Mouse (Mus musculus) midbrain, embryonic 13.5 days (tissue): ENCODE measurements around the gene Tcf3. TPM values are rescaled to one million over a fixed set of nuclear protein-coding genes. Genes with fewer than 3 reads are reported as not detected.

ENCODE experiments used
- microRNA-seq: library from miRNA; unstranded; fragments of <30 nt; microRNA quantifications from one replicate; pipeline ENCODE4, GENCODE M21; 2016
- polyA plus RNA-seq: library from polyadenylated mRNA; unstranded; fragments of >200 nt; fragmentation: Nextera tagmentation; extraction: Ambion mirVana; gene quantifications from 2 replicates; pipeline ENCODE4 v1.2.1, GENCODE M21; 2015

Tcf3 gene
- polyA plus RNA-seq, 1 experiment from 2014 or later = 82.3 TPM

Small RNAs within 50 kb of the gene (microRNA-seq; reads per million reads assigned to microRNA genes)
- gene Gm22721 = not detected

Other genes starting within 250 kb of the Tcf3 start
- gene Mum1, start 207.2 kb downstream of the Tcf3 start, polyA plus RNA-seq = 91.4 and 98.4 TPM in 2 replicates
- gene Ndufs7, start 184.5 kb downstream of the Tcf3 start, polyA plus RNA-seq = 244 and 265 TPM in 2 replicates
- 20.9 and 22.3 TPM in 2 replicates for gene Gamt, start 172.6 kb downstream of the Tcf3 start, polyA plus RNA-seq
- 62.9 and 66.1 TPM in 2 replicates for gene Dazap1, start 172.2 kb downstream of the Tcf3 start, polyA plus RNA-seq
- 631 and 653 TPM in 2 replicates for gene Rps15, start 141.2 kb downstream of the Tcf3 start, polyA plus RNA-seq
- 182 and 209 TPM in 2 replicates for gene Apc2, start 137.7 kb downstream of the Tcf3 start, polyA plus RNA-seq
- gene 2310011J03Rik, start 113.1 kb downstream of the Tcf3 start, polyA plus RNA-seq = 27.8 and 33.4 TPM in 2 replicates
- 1.9 and 2.1 TPM in 2 replicates for gene Pcsk4, start 104.1 kb downstream of the Tcf3 start, polyA plus RNA-seq
- gene Reep6, start 103.7 kb downstream of the Tcf3 start, polyA plus RNA-seq = 3.0 and 3.1 TPM in 2 replicates
- 0.39 and 0.61 TPM in 2 replicates for gene Adamtsl5, start 85.2 kb downstream of the Tcf3 start, polyA plus RNA-seq
- gene Plk5, start 77.2 kb downstream of the Tcf3 start, polyA plus RNA-seq = 0.96 and 1.3 TPM in 2 replicates
- 15.9 and 18.6 TPM in 2 replicates for gene Mex3d, start 46.0 kb downstream of the Tcf3 start, polyA plus RNA-seq
- 243 and 257 TPM in 2 replicates for gene Mbd3, start 34.1 kb downstream of the Tcf3 start, polyA plus RNA-seq
- 518 and 572 TPM in 2 replicates for gene Uqcr11, start 26.8 kb downstream of the Tcf3 start, polyA plus RNA-seq
- gene Onecut3, start 61.2 kb upstream of the Tcf3 start, polyA plus RNA-seq = 2.6 and 3.0 TPM in 2 replicates
- gene Atp8b3, start 105.5 kb upstream of the Tcf3 start, polyA plus RNA-seq = 0.94 and 1.1 TPM in 2 replicates
- 28.8 and 32.6 TPM in 2 replicates for gene Rexo1, start 127.9 kb upstream of the Tcf3 start, polyA plus RNA-seq
- 3.7 and 4.5 TPM in 2 replicates for gene Klf16, start 143.7 kb upstream of the Tcf3 start, polyA plus RNA-seq
- 78.5 and 93.4 TPM in 2 replicates for gene Abhd17a, start 156.7 kb upstream of the Tcf3 start, polyA plus RNA-seq
- 60.2 and 60.3 TPM in 2 replicates for gene Scamp4, start 169.2 kb upstream of the Tcf3 start, polyA plus RNA-seq
- 6.1 and 7.6 TPM in 2 replicates for gene Adat3, start 169.2 kb upstream of the Tcf3 start, polyA plus RNA-seq
- gene Gm49322, start 172.4 kb upstream of the Tcf3 start, polyA plus RNA-seq = 4.0 and 4.9 TPM in 2 replicates
- gene Csnk1g2, start 189.2 kb upstream of the Tcf3 start, polyA plus RNA-seq = 73.8 and 115 TPM in 2 replicates
- 60.9 and 80.6 TPM in 2 replicates for gene Btbd2, start 223.4 kb upstream of the Tcf3 start, polyA plus RNA-seq
- gene Mknk2, start 244.5 kb upstream of the Tcf3 start, polyA plus RNA-seq = 49.6 and 60.1 TPM in 2 replicates